Mouse (Mus musculus) midbrain, embryonic 13.5 days (tissue): Measurements from ENCODE around the gene Dlk2. TPM values are rescaled to one million over a fixed set of nuclear protein-coding genes. Genes with fewer than 3 reads are reported as not detected.
A peak's percentile ranks its signal among the peaks of the same experiment; 100 is the strongest.

Source experiments
- ATAC-seq: fragments of 200-750 bp; cut with Nextera tagmentation; 2 replicates; pipeline ENCODE4 v1.8.0; 2017; ENCODE audit warnings: mild to moderate bottlenecking, moderate TSS enrichment, moderate library complexity
- H3K27ac ChIP-seq: fragments of 300-500 bp; sonication (generic); 2 replicates; pipeline ENCODE4 v1.5.1; 2015; ENCODE audit warnings: inconsistent platforms, mild to moderate bottlenecking, moderate library complexity
- H3K27me3 ChIP-seq: fragments of 300-500 bp; sonication (generic); 2 replicates; pipeline ENCODE4 v1.6.1; 2015; ENCODE audit warnings: mild to moderate bottlenecking, inconsistent platforms
- H3K36me3 ChIP-seq: fragments of 300-500 bp; sonication (generic); 2 replicates; pipeline ENCODE4 v1.6.1; 2015; ENCODE audit warnings: mild to moderate bottlenecking, inconsistent platforms
- H3K4me1 ChIP-seq: fragments of 300-500 bp; sonication (generic); replicated peaks from 2 replicates; pipeline ENCODE4 v1.6.1; 2015; ENCODE audit warnings: inconsistent platforms
- H3K4me2 ChIP-seq: fragments of 300-500 bp; sonication (generic); replicated peaks from 2 replicates; pipeline ENCODE4 v1.6.1; 2015; ENCODE audit warnings: moderate library complexity, mild to moderate bottlenecking, inconsistent platforms
- H3K4me3 ChIP-seq: fragments of 300-500 bp; sonication (generic); replicated peaks from 2 replicates; pipeline ENCODE4 v1.5.1; 2015; ENCODE audit warnings: mild to moderate bottlenecking, inconsistent platforms
- H3K9ac ChIP-seq: fragments of 300-500 bp; sonication (generic); replicated peaks from 2 replicates; pipeline ENCODE4 v1.6.1; 2015; ENCODE audit warnings: mild to moderate bottlenecking, inconsistent platforms
- H3K9me3 ChIP-seq: fragments of 300-500 bp; sonication (generic); 2 replicates; pipeline ENCODE4 v1.6.1; 2016; ENCODE audit warnings: mild to moderate bottlenecking, inconsistent platforms
- WGBS: fragments of 180-500 bp; shearing (Covaris S2); methylation state at CpG from one replicate; pipeline ENCODE4 v1.1.7; 2015; 5-methylcytosine and 5-hydroxymethylcytosine counted together
- polyA plus RNA-seq: library from polyadenylated mRNA; unstranded; fragments of >200 nt; fragmentation: Nextera tagmentation; extraction: Ambion mirVana; gene quantifications from 2 replicates; pipeline ENCODE4 v1.2.1, GENCODE M21; 2015

The Dlk2 gene
- polyA plus RNA-seq, 1 experiment from 2014 or later: 7.5 TPM

GRCm38 (mm10) chr17:46298220-46298913 lies 1.1 kb downstream of the Dlk2 start:
- Histone ChIP-seq H3K4me3 (peak overlapping the region; percentile 75), H3K9ac (peak overlapping the region; percentile 80), H3K36me3 (peaks cover 15% of the 10 kb centered on the region), H3K27me3 (peaks cover 64% of the 10 kb centered on the region), H3K27ac (peak overlapping the region; percentile 68), H3K4me1 (peaks cover 19% of the 10 kb centered on the region), H3K9me3 (no peaks in the 10 kb centered on the region), H3K4me2 (peak overlapping the region; percentile 99)
- WGBS: under 1% methylated on average over 47 of the region's 48 CpGs
- peak; percentile 86 for ATAC-seq

- Histone ChIP-seq H3K9ac (no peak overlapping the region), H3K4me1 (peaks cover 18% of the 10 kb centered on the region), H3K4me2 (no peak overlapping the region), H3K27me3 (peaks cover 35% of the 10 kb centered on the region), H3K4me3 (no peak overlapping the region), H3K9me3 (no peaks in the 10 kb centered on the region), H3K27ac (no peak overlapping the region), H3K36me3 (peaks cover 46% of the 10 kb centered on the region)
- WGBS: 87% methylated on average over 12 of the region's 12 CpGs
- ATAC-seq: no peak
Observed at GRCm38 (mm10) chr17:46301892-46302291, 4.7 kb downstream of the Dlk2 start.

GRCm38 (mm10) chr17:46304184-46304583 lies 7.0 kb downstream of the Dlk2 start:
- Histone ChIP-seq H3K4me1 (peaks cover under 1% of the 10 kb centered on the region; the same call in 1 of the 2 replicates), H3K4me2 (no peak overlapping the region), H3K27ac (no peak overlapping the region), H3K4me3 (no peak overlapping the region), H3K27me3 (peaks cover 16% of the 10 kb centered on the region; the same call in 1 of the 2 replicates), H3K36me3 (peaks cover 49% of the 10 kb centered on the region), H3K9ac (no peak overlapping the region), H3K9me3 (no peaks in the 10 kb centered on the region)
- no peak for ATAC-seq
- 91% methylated on average over 9 of the region's 9 CpGs for WGBS

DNA sequence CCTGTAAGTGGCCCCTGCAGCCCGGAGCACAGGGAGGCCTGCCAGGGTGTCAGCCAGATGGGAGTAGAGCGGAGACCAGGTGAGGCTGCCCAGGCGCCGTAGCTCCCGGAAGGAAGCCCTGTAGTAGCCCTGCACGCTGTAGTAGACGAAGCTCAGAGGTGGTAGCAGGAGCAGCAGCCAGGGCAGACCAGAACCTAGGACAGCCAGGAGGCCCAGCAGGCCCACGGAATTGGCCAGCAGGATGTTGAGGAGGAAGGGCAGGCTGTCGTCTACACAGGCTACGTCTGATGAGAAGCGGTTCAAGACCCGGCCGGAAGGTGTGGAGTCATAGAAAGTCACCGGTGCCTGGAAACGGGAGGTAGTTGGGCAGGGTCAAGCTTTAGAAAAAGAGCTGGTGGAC lies 9.7 kb downstream of the Dlk2 start:
- peaks cover 56% of the 10 kb centered on the region for H3K36me3 ChIP-seq
- no peaks in the 10 kb centered on the region for H3K27me3 ChIP-seq
- no peak overlapping the region for H3K4me3 ChIP-seq
- H3K4me1 ChIP-seq: no peaks in the 10 kb centered on the region
- 92% methylated on average over 15 of the region's 15 CpGs for WGBS
- H3K9me3 ChIP-seq: no peaks in the 10 kb centered on the region
- no peak overlapping the region for H3K9ac ChIP-seq
- H3K4me2 ChIP-seq: no peak overlapping the region
- ATAC-seq: no peak
- no peak overlapping the region for H3K27ac ChIP-seq

DNA sequence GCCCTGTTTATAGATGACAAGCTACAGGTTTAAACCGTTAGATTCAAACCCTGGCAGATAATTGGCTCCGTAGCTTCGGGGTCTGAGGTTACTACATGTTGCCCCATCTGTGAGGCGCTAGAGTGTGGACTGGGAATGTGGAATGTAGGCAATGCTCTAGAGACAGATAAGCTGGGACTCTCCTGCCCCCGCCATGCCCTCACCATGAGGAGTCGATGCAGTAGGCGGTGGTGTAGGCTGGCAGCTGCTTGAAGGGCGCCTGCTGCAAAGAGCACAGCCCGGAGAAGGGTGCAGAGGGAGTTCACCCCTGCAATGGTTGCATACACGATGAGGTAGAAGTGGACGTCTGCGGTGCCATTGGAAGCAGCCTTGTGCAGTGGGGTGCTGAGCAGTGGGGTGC lies 12.6 kb downstream of the Dlk2 start:
- H3K9me3 ChIP-seq: no peaks in the 10 kb centered on the region
- H3K4me1 ChIP-seq: no peaks in the 10 kb centered on the region
- no peak overlapping the region for H3K27ac ChIP-seq
- H3K27me3 ChIP-seq: no peaks in the 10 kb centered on the region
- no peak overlapping the region for H3K4me3 ChIP-seq
- no peak for ATAC-seq
- H3K9ac ChIP-seq: no peak overlapping the region
- no peak overlapping the region for H3K4me2 ChIP-seq
- 87% methylated on average over 12 of the region's 12 CpGs for WGBS
- peaks cover 43% of the 10 kb centered on the region for H3K36me3 ChIP-seq

GRCm38 (mm10) chr17:46310515-46310914 lies 13.3 kb downstream of the Dlk2 start:
- no peak overlapping the region for H3K27ac ChIP-seq
- H3K27me3 ChIP-seq: no peaks in the 10 kb centered on the region
- peaks cover 37% of the 10 kb centered on the region for H3K36me3 ChIP-seq
- H3K4me2 ChIP-seq: no peak overlapping the region
- H3K9ac ChIP-seq: no peak overlapping the region
- no peaks in the 10 kb centered on the region for H3K9me3 ChIP-seq
- no peak overlapping the region for H3K4me3 ChIP-seq
- 85% methylated on average over 10 of the region's 10 CpGs for WGBS
- no peak for ATAC-seq
- H3K4me1 ChIP-seq: no peaks in the 10 kb centered on the region

GRCm38 (mm10) chr17:46313135-46313715 lies 16.0 kb downstream of the Dlk2 start:
- WGBS: 89% methylated on average over 9 of the region's 9 CpGs
- no peaks in the 10 kb centered on the region for H3K9me3 ChIP-seq
- H3K4me1 ChIP-seq: no peaks in the 10 kb centered on the region
- H3K27me3 ChIP-seq: no peaks in the 10 kb centered on the region
- no peak overlapping the region for H3K4me3 ChIP-seq
- H3K27ac ChIP-seq: no peak overlapping the region
- no peak overlapping the region for H3K4me2 ChIP-seq
- H3K9ac ChIP-seq: no peak overlapping the region
- H3K36me3 ChIP-seq: peaks cover 22% of the 10 kb centered on the region; the same call in 1 of the 2 replicates
- ATAC-seq: no peak

DNA sequence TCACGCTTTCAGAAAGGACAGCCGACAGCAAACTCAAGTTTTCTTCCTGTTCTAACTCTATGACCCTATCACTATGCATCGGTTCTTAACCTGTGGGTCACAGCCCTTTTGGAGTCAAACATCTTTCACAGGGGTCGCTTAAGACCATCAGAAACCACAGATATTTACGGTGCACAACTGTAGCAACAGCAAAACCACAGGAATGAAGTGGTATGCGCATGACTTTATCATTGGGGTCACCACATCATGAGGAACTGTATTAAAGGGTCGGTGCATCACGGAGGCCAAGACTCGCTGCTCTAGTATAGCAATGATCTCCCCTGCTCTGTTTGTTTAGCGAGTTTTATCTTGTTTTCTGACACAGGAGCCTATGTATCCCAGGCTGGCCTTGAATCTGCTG lies 18.6 kb downstream of the Dlk2 start:
- H3K9ac ChIP-seq: no peak overlapping the region
- 89% methylated on average over 10 of the region's 10 CpGs for WGBS
- no peak overlapping the region for H3K4me2 ChIP-seq
- H3K36me3 ChIP-seq: peaks cover 22% of the 10 kb centered on the region
- no peak for ATAC-seq
- no peak overlapping the region for H3K4me3 ChIP-seq
- H3K27ac ChIP-seq: no peak overlapping the region
- no peaks in the 10 kb centered on the region for H3K4me1 ChIP-seq
- H3K9me3 ChIP-seq: no peaks in the 10 kb centered on the region
- H3K27me3 ChIP-seq: no peaks in the 10 kb centered on the region

GRCm38 (mm10) chr17:46320492-46320891 lies 23.3 kb downstream of the Dlk2 start:
- Histone ChIP-seq H3K27me3 (no peaks in the 10 kb centered on the region), H3K9ac (no peak overlapping the region), H3K4me2 (no peak overlapping the region), H3K4me1 (no peaks in the 10 kb centered on the region), H3K36me3 (peaks cover 41% of the 10 kb centered on the region), H3K27ac (no peak overlapping the region), H3K4me3 (no peak overlapping the region), H3K9me3 (no peaks in the 10 kb centered on the region)
- WGBS: 84% methylated on average over 6 of the region's 6 CpGs
- ATAC-seq: no peak

DNA sequence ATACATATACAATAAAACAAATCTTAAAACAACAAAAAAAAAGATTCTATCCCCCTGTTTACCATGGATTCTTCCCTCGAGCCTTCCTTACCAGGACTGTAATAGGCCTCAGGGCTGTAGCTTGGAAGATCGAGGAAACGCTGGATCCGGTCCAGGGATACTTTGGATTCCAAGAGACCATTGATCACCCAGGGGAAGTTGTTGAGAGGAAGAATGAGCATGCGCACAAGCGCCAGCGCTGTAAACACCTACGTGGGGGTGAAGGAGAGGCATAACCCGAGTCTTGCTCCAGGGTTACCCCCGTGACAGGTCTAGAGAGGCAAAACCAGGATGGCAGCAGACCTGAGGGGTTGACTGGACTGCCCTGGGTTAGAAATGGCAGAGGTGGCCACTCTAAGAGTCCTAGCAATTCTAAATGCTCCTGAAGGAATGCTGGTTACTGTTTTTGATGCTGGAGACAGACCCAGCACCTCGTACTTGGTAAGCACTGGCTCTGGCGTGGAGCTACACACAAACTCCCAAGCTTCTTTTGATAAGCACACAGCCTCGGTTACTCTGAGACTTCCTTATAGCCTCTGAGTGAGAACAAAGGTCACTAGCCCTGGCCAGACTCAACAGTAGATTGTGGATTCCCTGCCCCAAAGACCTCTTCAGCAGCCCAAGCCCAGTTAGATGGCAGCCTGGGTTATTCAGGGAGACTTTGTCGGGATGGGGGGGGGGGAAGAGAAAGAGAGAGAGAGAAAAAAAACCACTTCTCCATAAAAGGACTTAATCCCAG lies 25.0 kb downstream of the Dlk2 start:
- Histone ChIP-seq H3K4me2 (no peak overlapping the region), H3K4me1 (peaks cover 10% of the 10 kb centered on the region), H3K9ac (no peak overlapping the region), H3K27ac (no peak overlapping the region), H3K27me3 (no peaks in the 10 kb centered on the region), H3K9me3 (no peaks in the 10 kb centered on the region), H3K36me3 (peaks cover 41% of the 10 kb centered on the region), H3K4me3 (no peak overlapping the region)
- WGBS: 88% methylated on average over 14 of the region's 14 CpGs
- ATAC-seq: no peak

- H3K4me2 ChIP-seq: peak overlapping the region; percentile 77
- peak overlapping the region; percentile 70 for H3K4me3 ChIP-seq
- WGBS: 4% methylated on average over 27 of the region's 27 CpGs
- peak overlapping the region; percentile 93 for H3K27ac ChIP-seq
- H3K36me3 ChIP-seq: peaks cover 18% of the 10 kb centered on the region
- H3K4me1 ChIP-seq: peaks cover 15% of the 10 kb centered on the region
- H3K9ac ChIP-seq: peak overlapping the region; percentile 82
- H3K9me3 ChIP-seq: no peaks in the 10 kb centered on the region
- H3K27me3 ChIP-seq: no peaks in the 10 kb centered on the region
- ATAC-seq: no peak
Observed at GRCm38 (mm10) chr17:46327413-46327905, 30.2 kb downstream of the Dlk2 start.
